Mouse (Mus musculus) erythroblast, embryonic 14.5 days (primary cell): Measurements from ENCODE around the gene Hes3.

Source experiments
- GATA1 ChIP-seq: IDR thresholded peaks from 2 replicates; pipeline ENCODE4 v1.6.1; 2012; ENCODE audit warnings: low read length, inconsistent platforms, mixed read lengths
- TAL1 ChIP-seq: IDR thresholded peaks from 3 replicates; pipeline ENCODE4 v1.6.1; 2012; ENCODE audit warnings: low read length, inconsistent platforms, mixed read lengths

DNA sequence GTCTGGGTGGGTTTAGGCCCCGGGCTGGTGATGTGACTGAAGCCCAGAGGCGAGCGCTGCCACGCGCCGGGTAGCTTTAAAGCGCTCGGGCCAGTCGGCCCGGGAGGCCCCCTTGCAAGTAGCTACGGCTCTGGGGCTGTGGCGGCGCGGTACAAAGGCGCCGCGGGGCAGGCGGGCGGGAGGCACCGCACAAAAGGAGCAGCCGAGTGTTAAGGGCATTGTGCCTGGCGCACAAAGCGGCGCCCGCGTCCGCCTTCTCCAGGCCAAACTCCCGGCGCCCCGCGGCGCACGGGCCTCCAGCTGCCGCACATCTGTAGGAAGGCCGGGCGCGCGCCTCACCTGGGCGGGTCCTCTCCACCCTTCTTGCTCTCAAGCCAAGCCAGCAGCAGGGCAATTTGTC is 1.1 kb downstream of the Hes3 start:
- TF ChIP-seq TAL1 (no peak), GATA1 (no peak)
